Mouse (Mus musculus): ENCODE measurements around the gene Tigd2.
"Not testable (repeated sequence)": the region's sequence is repeated elsewhere in the genome, so short reads cannot be mapped to it uniquely, and the experiment has no call there.

Tigd2 gene

DNA sequence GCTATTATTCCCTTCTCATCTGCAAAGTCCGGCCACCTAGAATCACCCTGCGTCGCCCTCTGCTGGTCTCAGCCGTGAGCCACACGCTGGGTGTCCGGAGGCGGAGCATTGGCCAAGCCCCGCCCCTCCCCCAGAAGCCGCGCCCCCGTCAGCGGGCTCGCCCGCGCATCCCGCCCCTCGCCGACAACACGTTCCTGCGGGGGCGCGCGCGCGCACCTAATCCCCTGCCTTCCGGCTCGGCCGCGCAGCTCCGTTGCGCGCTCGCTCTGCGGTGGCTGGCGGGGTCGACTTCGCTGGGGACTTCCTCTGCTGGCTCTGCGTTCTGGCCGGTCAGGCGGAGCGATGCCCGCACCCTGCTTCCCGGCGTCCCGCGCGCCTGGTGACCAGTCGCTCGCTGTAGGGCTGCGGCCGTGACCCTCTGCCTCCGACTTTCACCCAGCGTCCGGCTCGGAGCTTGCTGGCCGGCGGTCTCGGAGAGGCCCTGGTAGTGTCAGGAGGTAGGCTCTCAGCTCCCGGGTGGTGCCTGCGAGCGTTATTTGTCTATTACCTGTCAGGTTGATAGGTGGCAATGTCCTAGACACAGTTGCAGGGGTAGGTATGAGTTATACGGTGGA is at the start of gene Tigd2:
Tigd2 (plus strand) TSS at position 186 of the 614 bp plus-strand sequence.
- peak; percentile 40 for DNase-seq (ENCODE audit: extremely low read depth, low read depth)

DNA sequence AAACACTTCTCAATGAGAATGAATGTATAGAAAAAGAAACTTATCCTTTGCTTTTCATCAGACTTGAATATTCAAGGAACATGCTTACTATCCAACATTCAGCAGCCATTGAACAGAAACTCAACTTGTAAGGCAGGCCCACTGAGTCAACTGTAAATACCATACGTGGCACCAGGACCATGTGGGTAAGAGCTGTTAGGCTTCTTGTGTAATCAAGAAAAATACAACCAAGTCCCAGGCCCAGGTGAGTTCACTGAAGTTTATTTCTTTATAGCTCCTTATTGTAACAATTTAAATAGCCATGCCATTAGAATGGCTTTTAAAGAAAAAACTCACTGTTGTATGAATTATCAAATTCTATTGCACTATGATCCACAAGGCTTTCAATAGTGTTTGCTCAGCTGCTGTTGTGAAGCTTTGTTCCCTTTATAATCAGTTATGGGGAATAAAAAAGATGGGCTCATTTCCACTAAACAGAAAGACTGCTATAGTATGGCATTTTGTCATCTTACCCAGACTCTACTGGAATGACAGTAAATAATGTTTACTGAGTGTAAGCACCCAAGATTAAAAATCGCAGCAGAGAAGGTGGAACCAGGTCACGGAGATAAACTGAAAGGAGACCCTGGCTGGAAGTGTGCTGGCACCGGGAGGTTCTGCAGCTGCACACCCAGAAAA is 46.7 kb upstream of the Tigd2 start:
- no peak for DNase-seq (ENCODE audit: extremely low read depth, low read depth)

GRCm38 (mm10) chr6:59162887-59163286 is 45.8 kb upstream of the Tigd2 start:
- DNase-seq (ENCODE audit: extremely low read depth, low read depth): no peak

GRCm38 (mm10) chr6:59163407-59163806 is 45.3 kb upstream of the Tigd2 start:
- DNase-seq (ENCODE audit: extremely low read depth, low read depth): no peak

DNA sequence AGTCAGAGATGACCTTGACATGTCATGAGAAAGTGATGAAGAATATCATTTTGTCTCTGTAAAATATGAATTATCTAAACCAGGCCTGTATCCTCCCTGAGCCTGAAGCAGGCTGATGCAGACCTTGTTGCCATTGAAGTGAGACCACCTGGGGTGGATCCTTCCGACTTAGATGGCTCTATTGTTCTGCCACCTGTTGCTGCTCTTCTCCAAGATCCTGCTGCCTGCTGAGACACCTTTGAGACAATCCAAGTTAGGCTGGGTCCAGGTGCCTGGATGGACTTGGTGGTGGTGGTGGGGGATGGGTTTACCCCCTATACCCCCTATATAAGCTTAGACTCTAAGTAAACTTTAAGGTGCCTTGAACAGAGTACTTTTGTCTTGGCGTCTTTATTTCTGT is 39.7 kb upstream of the Tigd2 start:
- DNase-seq (ENCODE audit: extremely low read depth, low read depth): no peak

DNA sequence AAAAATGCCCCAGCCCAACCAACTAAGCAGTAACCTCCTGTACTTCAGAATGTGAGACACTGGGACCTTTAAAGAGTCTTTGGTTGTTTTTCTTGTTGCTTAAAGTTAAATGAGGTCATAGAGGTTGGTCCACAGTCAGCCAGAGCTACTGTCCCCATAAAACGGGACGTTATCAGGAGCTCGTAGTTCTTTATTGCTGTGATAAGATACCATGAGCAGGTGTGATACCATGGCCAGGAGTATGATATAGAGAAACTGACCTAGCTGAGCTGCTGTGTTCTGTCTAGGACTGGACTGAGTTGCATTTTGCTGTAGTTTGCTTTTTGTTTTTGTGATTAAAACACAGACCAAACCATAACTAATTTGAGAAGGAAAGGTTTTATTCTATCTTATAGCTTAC is 37.4 kb upstream of the Tigd2 start:
- DNase-seq (ENCODE audit: extremely low read depth, low read depth): no peak

GRCm38 (mm10) chr6:59173940-59174339 is 34.7 kb upstream of the Tigd2 start:
- DNase-seq (ENCODE audit: extremely low read depth, low read depth): no peak

- no peak for DNase-seq (ENCODE audit: extremely low read depth, low read depth)
Measured at GRCm38 (mm10) chr6:59178051-59178450, 30.6 kb upstream of the Tigd2 start.

DNA sequence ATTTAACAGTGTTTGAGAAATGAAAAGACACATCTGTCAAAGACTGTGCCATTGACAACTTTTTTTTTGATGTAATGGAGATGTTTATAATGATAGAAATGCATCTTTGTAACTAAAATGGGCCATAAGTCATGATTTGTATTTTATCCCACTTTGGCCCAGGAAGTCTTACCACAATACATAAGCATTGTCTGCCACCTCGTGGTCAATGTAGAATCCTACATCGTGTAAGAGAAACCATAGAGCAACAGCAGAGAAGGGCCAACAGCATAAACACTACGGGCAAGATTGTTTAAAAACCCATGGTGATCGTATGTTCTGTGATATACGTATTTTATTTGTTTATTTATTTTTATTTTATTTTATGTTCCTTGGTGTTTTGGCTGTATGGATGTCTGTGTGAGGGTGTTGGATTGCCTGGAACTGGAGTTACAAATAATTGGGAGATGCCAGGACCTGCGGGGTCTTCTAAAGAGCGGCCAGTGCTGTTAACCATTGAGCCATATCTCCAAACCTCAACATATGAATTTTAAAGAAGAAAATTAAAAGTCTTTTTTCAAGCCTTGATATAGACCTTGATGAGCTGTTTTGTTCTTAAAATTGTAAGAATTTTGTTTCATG is 28.2 kb upstream of the Tigd2 start:
- peak; percentile 45 for DNase-seq (ENCODE audit: extremely low read depth, low read depth)

GRCm38 (mm10) chr6:59185010-59185699 is 23.5 kb upstream of the Tigd2 start:
- peak; percentile 44 for DNase-seq (ENCODE audit: extremely low read depth, low read depth)

DNA sequence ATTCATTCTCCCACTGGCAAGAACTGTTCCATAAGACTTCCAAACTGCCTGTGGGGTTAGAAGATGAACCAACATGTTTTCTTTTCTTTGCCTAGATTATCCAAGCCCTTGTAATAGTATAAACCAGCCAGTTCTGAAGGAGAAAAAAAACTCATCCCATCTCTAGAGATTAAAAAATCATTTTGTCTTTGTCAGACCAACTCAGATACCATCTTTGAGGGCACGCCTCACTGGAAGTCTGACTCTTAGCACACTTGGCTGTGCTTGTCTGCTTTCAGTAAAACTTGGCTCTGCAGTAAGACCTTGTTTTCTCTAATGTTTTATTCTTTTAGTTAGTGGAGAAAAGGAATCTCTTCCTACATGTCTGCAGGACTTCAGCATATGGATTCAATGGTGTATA is 18.7 kb upstream of the Tigd2 start:
- DNase-seq (ENCODE audit: extremely low read depth, low read depth): no peak

GRCm38 (mm10) chr6:59194518-59194917 is 14.2 kb upstream of the Tigd2 start:
- not testable (repeated sequence) for DNase-seq (ENCODE audit: extremely low read depth, low read depth)

DNA sequence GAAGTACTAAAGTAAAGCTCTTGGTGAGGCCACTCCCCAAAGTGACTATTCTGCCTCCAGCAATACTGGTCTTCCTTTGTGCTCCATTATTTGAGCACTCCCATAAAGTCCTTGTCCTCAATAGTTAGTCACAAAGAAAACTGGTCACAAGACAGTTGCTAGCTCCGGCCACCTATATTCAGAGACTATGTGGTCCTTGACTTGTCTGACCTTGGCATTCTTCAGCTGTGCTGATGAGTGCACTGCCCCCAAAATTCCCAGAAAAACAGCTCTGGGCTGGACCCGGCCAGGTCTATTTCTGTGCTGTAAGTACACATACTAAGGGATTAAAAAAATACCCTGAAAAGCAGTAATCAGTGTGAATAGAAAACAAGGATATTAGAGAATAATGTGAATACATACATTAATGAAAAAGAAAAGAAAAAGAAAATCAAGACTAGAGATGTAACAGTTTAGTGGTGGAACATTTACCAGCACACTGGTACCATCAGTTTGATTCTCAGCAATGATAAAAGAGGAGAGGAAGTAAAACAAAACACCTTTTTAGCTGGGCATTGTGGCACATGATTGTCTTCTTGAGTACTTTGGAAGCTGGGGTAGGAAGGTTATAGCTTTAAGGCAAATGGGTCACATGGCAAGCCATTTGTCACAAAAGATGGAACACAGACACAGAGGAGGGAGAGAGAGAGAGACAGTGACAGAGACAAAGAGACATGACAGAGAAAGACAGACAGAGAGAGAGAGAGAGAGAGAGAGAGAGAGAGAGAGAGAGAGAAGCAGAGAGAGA is 12.6 kb upstream of the Tigd2 start:
- no peak for DNase-seq (ENCODE audit: extremely low read depth, low read depth)

DNA sequence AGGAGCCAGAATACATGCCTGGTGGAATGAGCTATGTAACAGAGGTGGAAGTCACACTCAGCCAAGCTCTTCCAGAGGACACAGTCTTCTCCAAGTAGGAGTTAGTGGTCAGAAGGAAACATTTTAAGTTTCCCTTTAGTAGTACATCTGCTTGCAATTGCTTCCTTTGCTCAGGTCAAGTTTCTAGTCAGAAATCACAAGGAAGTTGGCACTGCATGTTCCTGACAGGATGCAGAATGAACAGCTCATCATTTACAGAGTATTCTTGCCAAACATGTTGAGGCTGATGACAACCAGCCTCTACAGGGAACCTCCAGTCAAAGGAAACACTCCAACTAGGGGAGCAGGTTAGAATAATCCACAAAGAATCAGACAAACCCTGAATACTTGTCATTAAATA is 11.9 kb upstream of the Tigd2 start:
- no peak for DNase-seq (ENCODE audit: extremely low read depth, low read depth)

GRCm38 (mm10) chr6:59198356-59198755 is 10.3 kb upstream of the Tigd2 start:
- no peak for DNase-seq (ENCODE audit: extremely low read depth, low read depth)

DNA sequence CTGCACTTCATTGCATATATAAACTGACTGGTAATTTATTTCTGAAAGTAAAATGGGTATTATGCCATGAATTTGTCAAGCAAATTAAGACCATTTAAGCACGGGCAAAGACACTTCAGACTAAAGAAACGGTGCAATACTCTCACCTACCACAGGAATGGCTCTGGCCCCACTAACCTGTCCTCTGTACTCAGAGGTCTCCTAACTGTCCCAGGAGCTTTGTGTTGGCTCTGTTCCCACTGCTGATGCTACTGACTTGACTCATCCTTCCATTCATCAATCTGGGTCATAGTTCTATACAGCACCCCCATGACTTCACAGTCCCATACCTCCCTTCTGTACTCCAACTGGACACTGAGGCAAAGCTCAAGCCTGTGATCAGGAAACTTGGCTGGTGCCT is 9.6 kb upstream of the Tigd2 start:
- no peak for DNase-seq (ENCODE audit: extremely low read depth, low read depth)

DNA sequence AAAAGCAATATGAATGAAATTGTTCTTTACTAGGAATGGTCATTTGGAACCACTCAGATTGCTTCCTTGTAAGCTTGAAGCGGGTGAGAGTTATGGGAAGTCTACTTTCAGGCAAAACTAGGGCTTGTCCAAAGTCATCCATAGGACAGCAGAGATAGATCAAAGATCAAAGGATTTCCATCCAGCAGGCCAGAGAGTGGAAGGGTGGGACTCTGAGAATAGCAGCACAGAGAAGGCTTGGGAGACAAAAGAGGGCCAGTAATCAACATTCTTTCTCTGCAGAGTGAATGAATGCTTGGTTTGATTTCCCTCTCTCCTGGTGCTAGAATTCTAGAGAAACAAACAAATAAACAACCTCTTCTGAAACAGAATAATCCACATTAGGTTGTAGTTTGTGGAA is 1.1 kb upstream of the Tigd2 start:
- no peak for DNase-seq (ENCODE audit: extremely low read depth, low read depth)

GRCm38 (mm10) chr6:59209299-59209707 is 633 bp downstream of the Tigd2 start:
- DNase-seq (ENCODE audit: extremely low read depth, low read depth): peak; percentile 53

GRCm38 (mm10) chr6:59233191-59233590 is 24.5 kb downstream of the Tigd2 start:
- no peak for DNase-seq (ENCODE audit: extremely low read depth, low read depth)

DNA sequence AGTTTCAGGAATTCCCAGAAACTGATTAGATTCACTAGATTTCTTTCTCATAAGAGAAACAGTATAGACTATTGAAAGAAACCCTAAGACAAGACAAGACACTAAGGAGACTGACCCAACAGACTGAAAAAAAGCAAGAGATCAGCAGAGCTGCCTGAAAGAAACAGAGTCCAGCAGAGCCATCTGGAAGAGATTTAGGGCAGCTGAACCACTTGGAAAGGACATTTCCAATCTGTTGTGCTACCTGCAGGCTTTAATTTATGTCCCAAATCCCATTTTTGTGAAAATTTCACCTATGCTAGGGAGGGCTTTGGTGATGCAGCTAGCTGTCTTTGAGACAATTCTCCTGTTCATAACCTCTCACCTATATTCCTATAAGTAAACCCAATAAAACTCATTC is 25.0 kb downstream of the Tigd2 start:
- DNase-seq (ENCODE audit: extremely low read depth, low read depth): no peak

DNA sequence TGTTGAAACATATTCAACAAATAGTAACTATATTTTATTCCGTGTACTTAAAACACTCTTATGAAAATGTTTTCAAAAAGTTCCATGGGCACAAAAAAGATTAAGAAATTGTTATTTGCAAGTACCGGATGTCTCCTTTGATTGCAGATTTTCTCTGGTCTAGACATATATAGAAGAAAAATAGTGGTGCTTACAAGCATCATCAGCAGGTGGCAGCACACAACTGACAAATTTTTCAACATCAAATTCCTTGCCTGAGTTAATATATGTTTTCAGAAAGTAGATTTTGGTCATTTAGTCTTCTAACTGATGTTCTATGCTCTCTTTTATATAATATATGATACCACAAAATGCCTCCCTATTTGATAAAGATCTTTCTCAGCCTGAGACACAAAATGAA is 41.0 kb downstream of the Tigd2 start:
- DNase-seq (ENCODE audit: extremely low read depth, low read depth): no peak

Measured in MEL-GATA-1-ER (cell line).